Mouse (Mus musculus): ENCODE measurements around the gene Gm45062.

GRCm38 (mm10) chr6:8630531-8630930, 371.3 kb downstream of the Gm45062 start:
- TF ChIP-seq CTCF (IDR thresholded peaks at IDR 0.05; ENCODE audit: borderline replicate concordance, extremely low read depth, insufficient read depth, insufficient read length) (no peak), POLR2A (IDR thresholded peaks at IDR 0.05; ENCODE audit: borderline replicate concordance, extremely low read depth, insufficient read depth, insufficient read length, poor library complexity, severe bottlenecking) (no peak)

Data from brain, embryonic 14.5 days (tissue).